Mouse (Mus musculus): ENCODE data around the gene Mettl8. TPM values are rescaled to one million over a fixed set of nuclear protein-coding genes. Genes with fewer than 3 reads are reported as not detected.

Gene Mettl8
- polyA plus RNA-seq, 1 experiment = 7.8 TPM

- H3K4me3 ChIP-seq = no peak overlapping the region
- no peaks in the 10 kb centered on the region for H3K27me3 ChIP-seq (ENCODE audit: control insufficient read depth, insufficient read depth, insufficient read length)
- no peaks in the 10 kb centered on the region for H3K36me3 ChIP-seq (ENCODE audit: control insufficient read depth, insufficient read depth)
- TF ChIP-seq POLR2AphosphoS2 (IDR thresholded peaks at IDR 0.05; ENCODE audit: insufficient read length, low read depth) (no peak), MYOG (IDR thresholded peaks at IDR 0.05; ENCODE audit: control insufficient read depth in 1 of 3, insufficient read depth in 1 of 3, insufficient read length in 2 of 3, low read depth in 2 of 3) (no peak), CEBPB (IDR thresholded peaks at IDR 0.05; ENCODE audit: insufficient read depth, poor library complexity, severe bottlenecking) (no peak), E2F4 (IDR thresholded peaks at IDR 0.05; ENCODE audit: insufficient read depth) (no peak), TCF3 (IDR thresholded peaks at IDR 0.05; ENCODE audit: insufficient read length, low read depth) (no peak), TCF12 (IDR thresholded peaks at IDR 0.05; ENCODE audit: insufficient read depth, poor library complexity, severe bottlenecking) (no peak), SRF (IDR thresholded peaks at IDR 0.05; ENCODE audit: control insufficient read depth, insufficient read length, low read depth) (no peak), POLR2A (IDR thresholded peaks at IDR 0.05; ENCODE audit: insufficient read length, low read depth) (no peak), REST (IDR thresholded peaks at IDR 0.05; ENCODE audit: insufficient read depth, insufficient read length) (no peak), MYOD1 (IDR thresholded peaks at IDR 0.05; ENCODE audit: control insufficient read depth in 1 of 3, insufficient read length in 2 of 3, low read depth in 2 of 3) (no peak)
- H3ac ChIP-seq (ENCODE audit: control insufficient read depth, insufficient read length) = no peak overlapping the region
- H3K79me2 ChIP-seq (ENCODE audit: control insufficient read depth, insufficient read depth) = no peaks in the 10 kb centered on the region
- H3K4me2 ChIP-seq (ENCODE audit: low read depth) = no peak overlapping the region
Observed at GRCm38 (mm10) chr2:71090660-71091445, 35.5 kb upstream of the Mettl8 start.

- TF ChIP-seq MYOG (IDR thresholded peaks at IDR 0.05; ENCODE audit: control insufficient read depth in 1 of 3, insufficient read depth in 1 of 3, insufficient read length in 2 of 3, low read depth in 2 of 3) (no peak), MYOD1 (IDR thresholded peaks at IDR 0.05; ENCODE audit: control insufficient read depth in 1 of 3, insufficient read length in 2 of 3, low read depth in 2 of 3) (no peak), TCF12 (IDR thresholded peaks at IDR 0.05; ENCODE audit: insufficient read depth, poor library complexity, severe bottlenecking) (no peak), TCF3 (IDR thresholded peaks at IDR 0.05; ENCODE audit: insufficient read length, low read depth) (no peak), POLR2A (IDR thresholded peaks at IDR 0.05; ENCODE audit: insufficient read length, low read depth) (no peak)
- Histone ChIP-seq H3ac (ENCODE audit: control insufficient read depth, insufficient read length) (no peak overlapping the region), H3K27me3 (ENCODE audit: control insufficient read depth, insufficient read depth, insufficient read length) (no peaks in the 10 kb centered on the region), H3K4me3 (no peak overlapping the region), H3K4me2 (ENCODE audit: low read depth) (no peak overlapping the region), H3K36me3 (ENCODE audit: control insufficient read depth, insufficient read depth) (no peaks in the 10 kb centered on the region), H3K79me2 (ENCODE audit: control insufficient read depth, insufficient read depth) (no peaks in the 10 kb centered on the region)
Observed at GRCm38 (mm10) chr2:71089766-71090165, 34.4 kb upstream of the Mettl8 start.

DNA sequence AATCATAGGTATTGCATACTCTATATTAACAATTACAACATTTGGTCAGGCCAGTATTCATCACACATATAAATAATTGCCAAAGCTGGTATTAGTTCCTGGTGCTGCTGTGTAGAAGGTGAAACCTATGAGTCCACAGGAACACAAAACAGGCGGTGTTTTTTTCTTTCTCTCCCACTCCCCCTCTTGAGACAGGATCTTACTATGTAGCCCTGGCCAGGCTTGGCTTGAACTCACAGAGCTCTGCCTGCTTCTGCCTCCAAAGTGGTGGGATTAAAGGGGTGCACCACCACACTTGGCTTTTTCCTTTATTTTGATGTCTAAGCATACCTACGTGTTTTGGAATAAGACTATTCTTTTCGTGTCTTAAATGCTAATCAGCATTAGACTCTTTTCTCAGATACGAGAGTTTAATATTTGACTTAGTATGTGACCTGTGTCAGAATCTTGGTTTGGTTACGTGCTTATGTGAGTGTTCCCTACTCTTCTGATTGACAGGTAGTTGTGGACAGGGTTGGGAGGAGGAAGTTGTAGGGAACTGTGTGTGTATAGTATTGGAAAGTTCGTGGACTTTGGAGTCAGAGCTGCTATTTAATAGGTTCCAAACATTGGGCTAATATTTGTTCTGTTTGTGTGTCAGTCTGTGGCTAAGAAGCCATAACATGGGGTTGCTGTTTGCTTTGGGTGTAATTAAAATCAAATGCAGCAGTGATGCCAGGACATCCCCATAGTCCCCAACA, 28.2 kb upstream of the Mettl8 start:
- H3K36me3 ChIP-seq (ENCODE audit: control insufficient read depth, insufficient read depth) = peaks cover 3% of the 10 kb centered on the region
- no peak overlapping the region for H3K4me2 ChIP-seq (ENCODE audit: low read depth)
- H3K27me3 ChIP-seq (ENCODE audit: control insufficient read depth, insufficient read depth, insufficient read length) = no peaks in the 10 kb centered on the region
- no peaks in the 10 kb centered on the region for H3K79me2 ChIP-seq (ENCODE audit: control insufficient read depth, insufficient read depth)
- no peak overlapping the region for H3K4me3 ChIP-seq
- no peak overlapping the region for H3ac ChIP-seq (ENCODE audit: control insufficient read depth, insufficient read length)
- TF ChIP-seq MYOD1 (IDR thresholded peaks at IDR 0.05; ENCODE audit: control insufficient read depth in 1 of 3, insufficient read length in 2 of 3, low read depth in 2 of 3) (no peak), REST (IDR thresholded peaks at IDR 0.05; ENCODE audit: insufficient read depth, insufficient read length) (no peak), TCF3 (IDR thresholded peaks at IDR 0.05; ENCODE audit: insufficient read length, low read depth) (no peak)

GRCm38 (mm10) chr2:71082416-71082815, 27.0 kb upstream of the Mettl8 start:
- H3K4me2 ChIP-seq (ENCODE audit: low read depth) = no peak overlapping the region
- TF ChIP-seq POLR2AphosphoS2 (IDR thresholded peaks at IDR 0.05; ENCODE audit: insufficient read length, low read depth) (no peak), REST (IDR thresholded peaks at IDR 0.05; ENCODE audit: insufficient read depth, insufficient read length) (no peak), MAX (IDR thresholded peaks at IDR 0.05; ENCODE audit: low read depth) (no peak), TCF3 (IDR thresholded peaks at IDR 0.05; ENCODE audit: insufficient read length, low read depth) (no peak)
- no peaks in the 10 kb centered on the region for H3K27me3 ChIP-seq (ENCODE audit: control insufficient read depth, insufficient read depth, insufficient read length)
- H3K4me3 ChIP-seq = no peak overlapping the region
- peaks cover 3% of the 10 kb centered on the region for H3K36me3 ChIP-seq (ENCODE audit: control insufficient read depth, insufficient read depth)
- no peak overlapping the region for H3ac ChIP-seq (ENCODE audit: control insufficient read depth, insufficient read length)
- no peaks in the 10 kb centered on the region for H3K79me2 ChIP-seq (ENCODE audit: control insufficient read depth, insufficient read depth)

GRCm38 (mm10) chr2:71073828-71074227, 18.4 kb upstream of the Mettl8 start:
- no peak for TF ChIP-seq POLR2AphosphoS2 (IDR thresholded peaks at IDR 0.05; ENCODE audit: insufficient read length, low read depth)
- TF ChIP-seq REST (IDR thresholded peaks at IDR 0.05; ENCODE audit: insufficient read depth, insufficient read length) = no peak
- no peak for TF ChIP-seq MYOD1 (IDR thresholded peaks at IDR 0.05; ENCODE audit: control insufficient read depth in 1 of 3, insufficient read length in 2 of 3, low read depth in 2 of 3)
- TF ChIP-seq TCF12 (IDR thresholded peaks at IDR 0.05; ENCODE audit: insufficient read depth, poor library complexity, severe bottlenecking) = no peak
- TF ChIP-seq CEBPB (IDR thresholded peaks at IDR 0.05; ENCODE audit: insufficient read depth, poor library complexity, severe bottlenecking) = no peak
- no peak for TF ChIP-seq SRF (IDR thresholded peaks at IDR 0.05; ENCODE audit: control insufficient read depth, insufficient read length, low read depth)
- TF ChIP-seq USF1 (IDR thresholded peaks at IDR 0.05; ENCODE audit: low read depth) = no peak
- no peak for TF ChIP-seq E2F4 (IDR thresholded peaks at IDR 0.05; ENCODE audit: insufficient read depth)
- TF ChIP-seq MYOG (IDR thresholded peaks at IDR 0.05; ENCODE audit: control insufficient read depth in 1 of 3, insufficient read depth in 1 of 3, insufficient read length in 2 of 3, low read depth in 2 of 3) = no peak
- TF ChIP-seq TCF3 (IDR thresholded peaks at IDR 0.05; ENCODE audit: insufficient read length, low read depth) = no peak
- TF ChIP-seq POLR2A (IDR thresholded peaks at IDR 0.05; ENCODE audit: insufficient read length, low read depth) = no peak
- TF ChIP-seq MAX (IDR thresholded peaks at IDR 0.05; ENCODE audit: low read depth) = no peak
- no peaks in the 10 kb centered on the region for H3K27me3 ChIP-seq (ENCODE audit: control insufficient read depth, insufficient read depth, insufficient read length)
- H3ac ChIP-seq (ENCODE audit: control insufficient read depth, insufficient read length) = no peak overlapping the region
- no peak overlapping the region for H3K4me2 ChIP-seq (ENCODE audit: low read depth)
- H3K36me3 ChIP-seq (ENCODE audit: control insufficient read depth, insufficient read depth) = peaks cover 8% of the 10 kb centered on the region
- no peaks in the 10 kb centered on the region for H3K79me2 ChIP-seq (ENCODE audit: control insufficient read depth, insufficient read depth)
- no peak overlapping the region for H3K4me3 ChIP-seq

Data from myocyte (in vitro differentiated cells).